Mouse (Mus musculus) kidney, postnatal 0 days (tissue): ENCODE measurements around the gene Cbx2. TPM values are rescaled to one million over a fixed set of nuclear protein-coding genes. Genes with fewer than 3 reads are reported as not detected.

Experiments used
- ATAC-seq: fragments of 200-750 bp; cut with Nextera tagmentation; replicated peaks from 2 replicates; pipeline ENCODE4 v1.8.0; 2017; ENCODE audit warnings: low read depth, moderate number of reproducible peaks, moderate TSS enrichment, moderate library complexity; ENCODE audit not compliant: low FRiP score
- DNase-seq: peaks from one replicate; pipeline ENCODE4 v3.0.0-alpha.2; 2016; ENCODE audit warnings: low spot score
- H3K27ac ChIP-seq: fragments of 300-500 bp; sonication (generic); 2 replicates; pipeline ENCODE4 v1.5.1; 2014; ENCODE audit warnings: mild to moderate bottlenecking
- H3K27me3 ChIP-seq: fragments of 300-500 bp; sonication (generic); 2 replicates; pipeline ENCODE4 v1.6.1; 2014; ENCODE audit warnings: low read length, mixed read lengths; ENCODE audit not compliant: insufficient read depth
- H3K36me3 ChIP-seq: fragments of 300-500 bp; sonication (generic); 2 replicates; pipeline ENCODE4 v1.6.1; 2014; ENCODE audit warnings: low read length, mixed read lengths; ENCODE audit not compliant: insufficient read depth
- H3K4me1 ChIP-seq: fragments of 300-500 bp; sonication (generic); replicated peaks from 2 replicates; pipeline ENCODE4 v1.6.1; 2014; ENCODE audit warnings: antibody characterized with exemption, low read length, mixed read lengths; ENCODE audit not compliant: insufficient read depth
- H3K4me2 ChIP-seq: fragments of 300-500 bp; sonication (generic); 2 replicates; pipeline ENCODE4 v1.6.1; 2014; ENCODE audit warnings: mild to moderate bottlenecking, low read length, moderate library complexity, mixed read lengths
- H3K4me3 ChIP-seq: fragments of 300-500 bp; sonication (generic); replicated peaks from 2 replicates; pipeline ENCODE4 v1.5.1; 2014; ENCODE audit warnings: low read depth, low read length
- H3K9ac ChIP-seq: fragments of 300-500 bp; sonication (generic); 2 replicates; pipeline ENCODE4 v1.6.1; 2014; ENCODE audit warnings: low read depth, low read length
- H3K9me3 ChIP-seq: fragments of 300-500 bp; sonication (generic); replicated peaks from 2 replicates; pipeline ENCODE4 v1.6.1; 2016; ENCODE audit warnings: low read length, inconsistent platforms, mixed read lengths
- CTCF ChIP-seq: IDR thresholded peaks from 2 replicates; pipeline ENCODE4 v1.5.1; 2016; ENCODE audit warnings: antibody characterized with exemption, low read depth, mild to moderate bottlenecking, moderate library complexity
- WGBS: fragments of 180-500 bp; shearing (Covaris S2); extraction: QIAGEN DNeasy Blood & Tissue Kit; methylation state at CpG from one replicate; pipeline ENCODE4 v1.1.7; 2014; 5-methylcytosine and 5-hydroxymethylcytosine counted together
- polyA plus RNA-seq: library from polyadenylated mRNA; unstranded; fragments of >200 nt; fragmentation: Nextera tagmentation; extraction: Ambion mirVana; gene quantifications from 2 replicates; pipeline ENCODE4 v1.2.1, GENCODE M21; 2015

Gene Cbx2
- polyA plus RNA-seq, 1 experiment from 2014 or later: 16.7 TPM

DNA sequence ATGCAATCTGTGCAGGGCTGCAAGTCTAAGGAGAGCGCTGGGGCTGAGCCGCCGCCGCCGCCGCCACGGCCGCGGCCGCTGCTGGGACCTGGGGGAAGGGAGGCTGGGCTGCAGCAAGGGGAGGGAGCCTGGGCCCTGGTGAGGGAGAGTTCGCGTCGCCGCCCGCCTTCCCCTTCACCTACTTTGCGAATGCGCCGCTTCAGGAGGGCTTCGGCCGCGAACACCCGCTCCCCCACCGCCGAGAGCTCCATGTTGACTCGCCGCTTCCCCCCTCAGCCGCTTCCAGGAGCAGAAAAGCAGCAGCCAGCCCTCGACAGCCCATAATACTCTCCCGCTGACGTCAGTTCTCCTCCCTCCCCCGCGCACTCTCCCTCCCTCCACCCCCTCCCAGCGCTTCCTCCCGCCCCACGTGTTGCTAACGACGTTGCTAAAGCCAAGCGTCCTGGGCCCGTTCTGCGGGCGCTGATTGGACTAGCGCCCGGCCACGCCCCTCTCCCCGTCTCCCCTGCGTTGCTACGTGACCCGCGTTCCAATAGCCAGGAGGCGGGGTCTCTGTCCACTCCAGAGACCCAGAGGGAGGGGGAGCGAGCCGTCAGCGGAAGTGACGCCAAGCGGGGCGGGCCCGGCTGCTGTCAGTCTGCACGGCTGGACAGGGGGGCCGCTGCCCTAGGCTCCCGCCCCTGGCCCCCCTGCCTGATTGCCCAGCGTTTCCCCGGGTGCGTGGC lies 18.0 kb downstream of the Cbx2 start, which contains the start of gene Cbx8:
Gene Cbx8, minus strand, starts transcription at position 370 of the 725 bp plus-strand sequence.
- DNase-seq (peak; percentile 100), ATAC-seq (peak; percentile 91)
- under 1% methylated on average over 63 of the region's 63 CpGs for WGBS
- peaks cover 50% of the 10 kb centered on the region for H3K4me1 ChIP-seq
- 0 out of 2 replicates have a peak, but pooled peaks cover 4% of the 10 kb centered on the region for H3K36me3 ChIP-seq
- peak within 1 kb of the TSS; percentile 71 for H3K4me3 ChIP-seq
- H3K4me2 ChIP-seq: peak within 1 kb of the TSS; percentile 99
- peaks cover 55% of the 10 kb centered on the region for H3K27me3 ChIP-seq
- no peak for TF ChIP-seq CTCF
- peak within 1 kb of the TSS; percentile 84 for H3K27ac ChIP-seq
- H3K9ac ChIP-seq: peak within 1 kb of the TSS; percentile 84
- no peaks in the 10 kb centered on the region for H3K9me3 ChIP-seq

DNA sequence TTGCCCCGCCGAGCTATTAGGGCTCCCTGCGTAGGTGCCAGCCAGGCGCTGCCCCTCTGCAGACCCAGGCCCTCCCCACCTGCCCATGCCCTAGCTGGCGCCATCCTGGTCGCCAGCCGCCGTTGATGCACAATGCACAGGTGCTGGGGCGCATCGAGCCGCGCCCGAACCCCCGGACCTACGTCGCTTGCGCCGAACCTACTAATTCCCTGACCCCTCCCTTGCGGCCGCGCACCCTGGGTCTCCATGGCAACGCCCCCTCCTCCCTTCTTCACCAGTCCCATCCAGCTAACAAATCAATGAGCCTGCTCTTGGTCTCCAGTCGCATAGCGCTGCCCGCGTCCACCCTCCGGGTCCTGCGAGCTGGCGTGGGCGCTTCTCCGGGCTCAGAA lies 18.6 kb downstream of the Cbx2 start:
- H3K4me1 ChIP-seq: peaks cover 51% of the 10 kb centered on the region
- WGBS: under 1% methylated on average over 31 of the region's 31 CpGs
- H3K9me3 ChIP-seq: no peaks in the 10 kb centered on the region
- peak overlapping the region; percentile 99 for H3K4me2 ChIP-seq
- peak overlapping the region; percentile 62 for H3K4me3 ChIP-seq
- peaks cover 57% of the 10 kb centered on the region for H3K27me3 ChIP-seq
- TF ChIP-seq CTCF: no peak
- DNase-seq (no peak), ATAC-seq (no peak; the same call in none of the 2 replicates)
- H3K27ac ChIP-seq: no peak overlapping the region
- H3K36me3 ChIP-seq: 0 out of 2 replicates have a peak, but pooled peaks cover 4% of the 10 kb centered on the region
- H3K9ac ChIP-seq: peak overlapping the region; percentile 51

DNA sequence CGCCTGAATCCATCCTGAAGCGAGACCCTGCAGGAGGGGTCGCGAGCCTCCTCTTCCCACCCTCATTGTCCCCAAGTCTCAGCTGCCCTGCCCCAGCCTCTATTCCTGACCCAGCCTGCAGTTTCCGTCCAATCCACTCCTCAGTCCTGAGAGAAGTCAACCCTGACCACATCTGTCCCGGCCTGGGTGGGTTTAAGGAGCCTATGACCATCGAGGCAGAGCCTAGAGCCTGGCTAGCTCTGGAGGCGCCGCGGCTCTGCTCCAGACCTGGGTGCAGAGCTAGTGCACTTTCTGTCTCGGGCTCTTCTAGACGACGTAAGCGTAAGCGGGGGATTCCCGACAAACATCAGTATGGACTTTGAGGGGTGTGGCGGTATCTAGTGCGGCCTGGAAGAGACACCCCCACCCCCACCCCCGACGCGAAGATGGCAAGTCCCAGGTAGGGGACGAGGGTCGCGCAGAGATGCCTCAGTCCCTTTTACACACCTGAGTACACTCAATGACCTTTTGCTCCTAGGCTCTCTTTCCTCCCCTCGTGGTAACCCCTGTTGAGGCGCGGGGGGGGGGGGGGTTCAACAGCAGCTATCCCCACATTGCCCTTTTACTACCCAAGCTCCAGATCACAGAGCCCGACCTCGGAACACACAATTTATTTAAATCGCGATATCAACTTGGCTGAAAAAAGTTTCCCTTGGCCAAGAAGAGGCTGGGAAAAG lies 19.1 kb downstream of the Cbx2 start:
- H3K4me2 ChIP-seq: peak overlapping the region; percentile 99
- 1% methylated on average over 29 of the region's 31 CpGs for WGBS
- H3K9ac ChIP-seq: peak overlapping the region; percentile 51
- H3K27me3 ChIP-seq: peaks cover 60% of the 10 kb centered on the region
- H3K9me3 ChIP-seq: no peaks in the 10 kb centered on the region
- 0 out of 2 replicates have a peak, but pooled peaks cover 4% of the 10 kb centered on the region for H3K36me3 ChIP-seq
- H3K4me3 ChIP-seq: peak overlapping the region; percentile 62
- no peak for TF ChIP-seq CTCF
- DNase-seq: no peak
- no peak for ATAC-seq
- peaks cover 54% of the 10 kb centered on the region for H3K4me1 ChIP-seq
- no peak overlapping the region for H3K27ac ChIP-seq

DNA sequence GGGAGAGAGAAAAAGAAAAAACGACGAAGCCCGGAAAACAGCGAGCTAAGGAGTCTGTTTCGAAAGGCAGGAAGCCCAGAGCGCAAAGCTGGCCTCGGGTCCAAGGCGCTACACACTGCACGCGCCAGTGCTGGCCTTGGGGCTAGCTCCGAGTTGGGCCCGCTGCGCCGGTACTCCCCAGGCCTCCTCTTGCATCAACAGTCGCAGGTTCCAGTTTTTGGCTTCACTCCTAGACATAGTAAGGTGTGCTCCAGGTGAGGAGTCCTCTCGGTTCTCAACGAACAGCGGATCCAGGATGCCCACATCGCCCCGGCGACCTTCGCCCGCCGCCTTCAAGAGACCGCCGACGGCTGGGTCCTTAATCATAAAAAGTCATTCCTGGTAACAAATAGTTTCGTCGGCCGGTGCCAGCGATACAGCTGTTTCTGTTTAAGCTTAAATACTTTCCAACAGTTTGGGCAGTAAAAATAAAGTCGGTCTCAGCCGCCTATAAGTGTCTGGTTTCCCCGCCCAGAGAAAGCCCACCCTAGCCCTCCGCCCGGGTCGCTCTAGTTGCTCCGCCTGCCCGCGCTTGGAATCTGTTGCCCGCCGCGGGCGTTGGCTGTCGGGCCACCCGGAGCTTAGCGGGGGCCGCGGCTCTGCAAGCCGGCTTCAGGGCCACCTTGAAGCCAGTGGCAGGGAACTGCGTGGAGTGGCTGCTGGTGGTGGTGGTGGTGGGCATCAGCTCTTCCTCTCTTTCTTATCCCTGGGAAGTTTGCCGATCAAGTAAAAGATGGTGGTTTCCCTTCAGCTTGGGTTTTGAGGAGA lies 19.9 kb downstream of the Cbx2 start:
- H3K9me3 ChIP-seq: no peaks in the 10 kb centered on the region
- DNase-seq: no peak
- no peak for ATAC-seq

DNA sequence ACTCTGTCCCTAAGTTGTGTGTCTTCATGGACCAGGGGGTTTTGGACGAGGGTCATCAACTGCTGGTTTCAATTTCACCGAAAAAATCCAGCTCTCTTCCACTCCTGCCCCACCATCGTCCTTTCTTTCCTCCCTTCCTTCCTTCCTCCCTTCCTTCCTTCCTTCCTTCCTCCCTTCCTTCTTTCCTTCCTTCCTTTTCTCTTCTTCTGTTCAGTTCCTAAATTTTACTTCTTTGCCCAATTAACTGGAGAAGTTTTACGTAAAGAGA lies 20.4 kb downstream of the Cbx2 start:
- H3K4me1 ChIP-seq: peaks cover 46% of the 10 kb centered on the region
- no peak overlapping the region for H3K4me3 ChIP-seq
- H3K9me3 ChIP-seq: no peaks in the 10 kb centered on the region
- ATAC-seq (no peak), DNase-seq (no peak)
- 6% methylated on average over 4 of the region's 4 CpGs for WGBS
- 0 out of 2 replicates have a peak, but pooled peaks cover 4% of the 10 kb centered on the region for H3K36me3 ChIP-seq
- peaks cover 72% of the 10 kb centered on the region for H3K27me3 ChIP-seq
- H3K9ac ChIP-seq: no peak overlapping the region
- no peak overlapping the region for H3K4me2 ChIP-seq
- no peak overlapping the region for H3K27ac ChIP-seq
- TF ChIP-seq CTCF: no peak

More for the DNA sequence above, 19.9 kb downstream of the Cbx2 start:
- peak overlapping the region; percentile 62; the same call in 1 of the 2 replicates for H3K4me3 ChIP-seq
- 1% methylated on average over 52 of the region's 52 CpGs for WGBS
- H3K9ac ChIP-seq: no peak overlapping the region
- no peak for TF ChIP-seq CTCF
- H3K27me3 ChIP-seq: peaks cover 66% of the 10 kb centered on the region
- H3K27ac ChIP-seq: no peak overlapping the region
- H3K4me2 ChIP-seq: peak overlapping the region; percentile 4
- H3K36me3 ChIP-seq: 0 out of 2 replicates have a peak, but pooled peaks cover 4% of the 10 kb centered on the region
- H3K4me1 ChIP-seq: peaks cover 50% of the 10 kb centered on the region
